Mouse (Mus musculus) MEL (cell line): ENCODE measurements around the gene Arid4b. TPM values are rescaled to one million over a fixed set of nuclear protein-coding genes. Genes with fewer than 3 reads are reported as not detected.
A peak's percentile ranks its signal among the peaks of the same experiment; 100 is the strongest.

Experiments used
- DNase-seq: peaks from one replicate; pipeline ENCODE4 v3.0.0; 2011; ENCODE audit warnings: low read depth, low spot score
- H3K27ac ChIP-seq: 2 replicates; pipeline ENCODE4 v1.5.1; 2012; ENCODE audit warnings: low read depth, mild to moderate bottlenecking, control low read depth, low read length, moderate library complexity; ENCODE audit not compliant: control insufficient read depth
- H3K27me3 ChIP-seq, 2 experiments: fragments of 150-350 bp in 1 of 2; sonication (generic) in 1 of 2; 2 replicates each; pipeline ENCODE4 v1.6.1; 2012; ENCODE audit warnings: low read length in 2 of 2, mild to moderate bottlenecking in 2 of 2, improper control_type of control experiment in 1 of 2, moderate library complexity in 1 of 2; ENCODE audit not compliant: insufficient read depth in 2 of 2, control insufficient read depth in 1 of 2
- H3K36me3 ChIP-seq, 2 experiments: 2 replicates each; pipeline ENCODE4 v1.6.1; 2012 to 2014; ENCODE audit warnings: low read length in 2 of 2, improper control_type of control experiment in 1 of 2, inconsistent platforms in 1 of 2, mild to moderate bottlenecking in 1 of 2; ENCODE audit not compliant: insufficient read depth in 2 of 2, control insufficient read depth in 1 of 2
- H3K4me1 ChIP-seq, 2 experiments: fragments of 150-350 bp in 1 of 2; sonication (generic) in 1 of 2; 2 replicates each; pipeline ENCODE4 v1.6.1; 2012; ENCODE audit warnings: low read length in 2 of 2, improper control_type of control experiment in 1 of 2, mild to moderate bottlenecking in 1 of 2; ENCODE audit not compliant: insufficient read depth in 2 of 2, control insufficient read depth in 1 of 2
- H3K4me3 ChIP-seq, 2 experiments: fragments of 150-350 bp in 1 of 2; sonication (generic) in 1 of 2; 2 replicates each; pipeline ENCODE4 v1.5.1; 2012; ENCODE audit warnings: low read depth in 2 of 2, low read length in 2 of 2, mild to moderate bottlenecking in 2 of 2, moderate library complexity in 2 of 2, control low read depth in 1 of 2, improper control_type of control experiment in 1 of 2; ENCODE audit not compliant: control insufficient read depth in 1 of 2, insufficient read depth in 1 of 2
- H3K79me2 ChIP-seq: 2 replicates; pipeline ENCODE4 v1.6.1; 2012; ENCODE audit warnings: mild to moderate bottlenecking, low read length, moderate library complexity; ENCODE audit not compliant: control insufficient read depth, poor library complexity, insufficient read depth
- H3K9ac ChIP-seq: 2 replicates; pipeline ENCODE4 v1.6.1; 2012; ENCODE audit warnings: low read depth, mild to moderate bottlenecking, control low read depth, low read length, moderate library complexity; ENCODE audit not compliant: control insufficient read depth, poor library complexity, severe bottlenecking
- H3K9me3 ChIP-seq: fragments of 150-350 bp; sonication (generic); replicated peaks from 2 replicates; pipeline ENCODE4 v1.6.1; 2012; ENCODE audit warnings: mild to moderate bottlenecking, low read length, improper control_type of control experiment, moderate library complexity; ENCODE audit not compliant: insufficient read depth
- BHLHE40 ChIP-seq: IDR thresholded peaks from 2 replicates; pipeline ENCODE4 v1.6.1; 2012; ENCODE audit warnings: low read depth, mild to moderate bottlenecking, inconsistent platforms, low read length, improper control_type of control experiment, borderline replicate concordance
- CHD1 ChIP-seq: IDR thresholded peaks from 2 replicates; pipeline ENCODE4 v1.6.1; 2012; ENCODE audit warnings: low read depth, mild to moderate bottlenecking, inconsistent platforms, low read length, improper control_type of control experiment
- CHD2 ChIP-seq: IDR thresholded peaks from 2 replicates; pipeline ENCODE4 v1.6.1; 2011; ENCODE audit warnings: low read length, improper control_type of control experiment
- CTCF ChIP-seq, 3 experiments: IDR thresholded peaks in 2 of 3; conservative IDR thresholded peaks in 1 of 3; 2 replicates each; pipeline ENCODE4 v1.5.1; 2011 to 2012; ENCODE audit warnings: low read length in 3 of 3, low read depth in 2 of 3, mild to moderate bottlenecking in 2 of 3, improper control_type of control experiment in 1 of 3, inconsistent platforms in 1 of 3, mixed read lengths in 1 of 3, moderate library complexity in 1 of 3; ENCODE audit not compliant: control insufficient read depth in 1 of 3, insufficient read depth in 1 of 3, poor library complexity in 1 of 3, severe bottlenecking in 1 of 3
- E2F4 ChIP-seq: IDR thresholded peaks from 2 replicates; pipeline ENCODE4 v1.6.1; 2011; ENCODE audit warnings: low read depth, low read length, improper control_type of control experiment, borderline replicate concordance
- ELF1 ChIP-seq: IDR thresholded peaks from 2 replicates; pipeline ENCODE4 v1.6.1; 2014; ENCODE audit warnings: low read depth, mild to moderate bottlenecking, inconsistent platforms, low read length, improper control_type of control experiment, moderate library complexity
- EP300 ChIP-seq, 2 experiments: IDR thresholded peaks; 2 replicates each; pipeline ENCODE4 v1.6.1; 2011; ENCODE audit warnings: improper control_type of control experiment in 2 of 2, low read length in 2 of 2, low read depth in 1 of 2, mild to moderate bottlenecking in 1 of 2
- GABPA ChIP-seq: IDR thresholded peaks from 2 replicates; pipeline ENCODE4 v1.6.1; 2012; ENCODE audit warnings: low read depth, mild to moderate bottlenecking, inconsistent platforms, low read length, improper control_type of control experiment, moderate library complexity
- GATA1 ChIP-seq: IDR thresholded peaks from 2 replicates; pipeline ENCODE4 v1.6.1; 2011; ENCODE audit warnings: low read depth, low read length, improper control_type of control experiment
- HCFC1 ChIP-seq: IDR thresholded peaks from 2 replicates; pipeline ENCODE4 v1.6.1; 2012; ENCODE audit warnings: low read depth, mild to moderate bottlenecking, inconsistent platforms, low read length, improper control_type of control experiment, moderate library complexity
- JUND ChIP-seq: IDR thresholded peaks from 2 replicates; pipeline ENCODE4 v1.6.1; 2011; ENCODE audit warnings: low read depth, mild to moderate bottlenecking, improper control_type of control experiment, low read length
- KAT2A ChIP-seq: conservative IDR thresholded peaks from 2 replicates; pipeline ENCODE4 v1.6.1; 2012; ENCODE audit warnings: low read depth, low read length, improper control_type of control experiment, inconsistent platforms
- MAFK ChIP-seq: IDR thresholded peaks from 2 replicates; pipeline ENCODE4 v1.6.1; 2011; ENCODE audit warnings: low read depth, mild to moderate bottlenecking, low read length, improper control_type of control experiment, borderline replicate concordance
- MAX ChIP-seq: IDR thresholded peaks from 2 replicates; pipeline ENCODE4 v1.6.1; 2011; ENCODE audit warnings: low read length, improper control_type of control experiment
- MAZ ChIP-seq: IDR thresholded peaks from 2 replicates; pipeline ENCODE4 v1.6.1; 2012; ENCODE audit warnings: low read depth, mild to moderate bottlenecking, inconsistent platforms, low read length, improper control_type of control experiment
- MEF2A ChIP-seq: IDR thresholded peaks from 2 replicates; pipeline ENCODE4 v1.6.1; 2014; ENCODE audit warnings: low read depth, mild to moderate bottlenecking, inconsistent platforms, low read length, improper control_type of control experiment; ENCODE audit not compliant: poor library complexity, insufficient replicate concordance, severe bottlenecking; ENCODE audit errors: extremely low read depth
- MYB ChIP-seq: IDR thresholded peaks from 2 replicates; pipeline ENCODE4 v1.6.1; 2011; ENCODE audit warnings: mild to moderate bottlenecking, low read depth, low read length, improper control_type of control experiment
- MYC ChIP-seq: IDR thresholded peaks from 2 replicates; pipeline ENCODE4 v1.6.1; 2011; ENCODE audit warnings: low read depth, mild to moderate bottlenecking, low read length, improper control_type of control experiment, moderate library complexity
- NELFE ChIP-seq: IDR thresholded peaks from 2 replicates; pipeline ENCODE4 v1.6.1; 2011; ENCODE audit warnings: low read depth, low read length, improper control_type of control experiment
- NRF1 ChIP-seq: IDR thresholded peaks from 2 replicates; pipeline ENCODE4 v1.6.1; 2014; ENCODE audit warnings: low read depth, mild to moderate bottlenecking, inconsistent platforms, low read length, improper control_type of control experiment, moderate library complexity; ENCODE audit not compliant: poor library complexity, insufficient read depth, severe bottlenecking
- POLR2A ChIP-seq, 2 experiments: IDR thresholded peaks; 2 replicates each; pipeline ENCODE4 v1.6.1; 2011 to 2012; ENCODE audit warnings: low read length in 2 of 2, mild to moderate bottlenecking in 2 of 2, control low read depth in 1 of 2, improper control_type of control experiment in 1 of 2, low read depth in 1 of 2, moderate library complexity in 1 of 2; ENCODE audit not compliant: control insufficient read depth in 1 of 2, insufficient read depth in 1 of 2, poor library complexity in 1 of 2
- POLR2AphosphoS2 ChIP-seq: IDR thresholded peaks from 2 replicates; pipeline ENCODE4 v1.6.1; 2011; ENCODE audit warnings: low read length, improper control_type of control experiment
- RAD21 ChIP-seq: IDR thresholded peaks from 2 replicates; pipeline ENCODE4 v1.6.1; 2011; ENCODE audit warnings: mild to moderate bottlenecking, low read depth, low read length, improper control_type of control experiment
- RCOR1 ChIP-seq: IDR thresholded peaks from 2 replicates; pipeline ENCODE4 v1.6.1; 2012; ENCODE audit warnings: low read depth, mild to moderate bottlenecking, inconsistent platforms, low read length, improper control_type of control experiment
- SIN3A ChIP-seq: IDR thresholded peaks from 2 replicates; pipeline ENCODE4 v1.6.1; 2012; ENCODE audit warnings: low read length, improper control_type of control experiment, inconsistent platforms
- TAL1 ChIP-seq: IDR thresholded peaks from 2 replicates; pipeline ENCODE4 v1.6.1; 2012; ENCODE audit warnings: mild to moderate bottlenecking, inconsistent platforms, low read length, moderate library complexity, mixed read lengths
- TBP ChIP-seq: IDR thresholded peaks from 2 replicates; pipeline ENCODE4 v1.8.0; 2011; ENCODE audit warnings: low read depth, low read length, improper control_type of control experiment
- TCF12 ChIP-seq: IDR thresholded peaks from 2 replicates; pipeline ENCODE4 v1.6.1; 2014; ENCODE audit warnings: low read depth, mild to moderate bottlenecking, inconsistent platforms, low read length, improper control_type of control experiment, moderate library complexity
- UBTF ChIP-seq: IDR thresholded peaks from 2 replicates; pipeline ENCODE4 v1.6.1; 2012; ENCODE audit warnings: low read depth, mild to moderate bottlenecking, inconsistent platforms, low read length, improper control_type of control experiment, moderate library complexity, borderline replicate concordance; ENCODE audit not compliant: insufficient read depth
- USF1 ChIP-seq: IDR thresholded peaks from 2 replicates; pipeline ENCODE4 v1.6.1; 2014; ENCODE audit warnings: low read depth, mild to moderate bottlenecking, inconsistent platforms, low read length, improper control_type of control experiment, moderate library complexity
- USF2 ChIP-seq, 2 experiments: IDR thresholded peaks; 2 replicates each; pipeline ENCODE4 v1.6.1; 2011 to 2012; ENCODE audit warnings: improper control_type of control experiment in 2 of 2, low read length in 2 of 2, borderline replicate concordance in 1 of 2, inconsistent platforms in 1 of 2, low read depth in 1 of 2, mild to moderate bottlenecking in 1 of 2; ENCODE audit not compliant: insufficient read depth in 1 of 2
- ZC3H11A ChIP-seq: IDR thresholded peaks from 2 replicates; pipeline ENCODE4 v1.6.1; 2012; ENCODE audit warnings: low read depth, mild to moderate bottlenecking, inconsistent platforms, low read length, improper control_type of control experiment
- ZKSCAN1 ChIP-seq: IDR thresholded peaks from 2 replicates; pipeline ENCODE4 v1.6.1; 2012; ENCODE audit warnings: low read depth, mild to moderate bottlenecking, inconsistent platforms, low read length, improper control_type of control experiment, moderate library complexity
- ZNF384 ChIP-seq: IDR thresholded peaks from 2 replicates; pipeline ENCODE4 v1.6.1; 2012; ENCODE audit warnings: low read depth, mild to moderate bottlenecking, inconsistent platforms, low read length, improper control_type of control experiment
- polyA plus RNA-seq, 2 experiments: library from polyadenylated mRNA; stranded (reverse) in 1 of 2; unstranded in 1 of 2; fragments of >175 nt in 1 of 2; fragments of >200 nt in 1 of 2; gene quantifications; 2 replicates each; pipeline versions ENCODE4 v1.2.1 to v1.2.4; 2012; ENCODE audit warnings: low replicate concordance in 2 of 2, low read depth in 1 of 2; ENCODE audit not compliant: insufficient read length in 2 of 2, insufficient read depth in 1 of 2, missing spikeins in 1 of 2
- total RNA-seq: library from RNA; depleted of rRNA; stranded (reverse); fragments of 300-350 nt; gene quantifications from 2 replicates; pipeline ENCODE4 v1.2.3, GENCODE M21; 2012; rRNA removed

Arid4b gene
- total RNA-seq (8.0 and 8.5 TPM in 2 replicates), polyA plus RNA-seq (10 to 100 TPM; 13.0 to 24.8 TPM)

GRCm38 (mm10) chr13:14063013-14063941 lies at the start of gene Arid4b, which contains the start of gene Ggps1:
Gene Arid4b, plus strand, starts transcription at chr13:14063232.
Gene Ggps1, minus strand, starts transcription at chr13:14063488.
- H3K9me3 ChIP-seq: no peaks in the 10 kb centered on the region
- H3K4me1 ChIP-seq: peaks cover 7 to 13% of the 10 kb centered on the region in 2 experiments
- peak within 1 kb of the TSS; percentile 80 for H3K27ac ChIP-seq
- H3K4me3 ChIP-seq: peak within 1 kb of the TSS; percentile 92
- H3K36me3 ChIP-seq: peaks cover 0 to 24% of the 10 kb centered on the region in 2 experiments
- H3K27me3 ChIP-seq: no peaks in the 10 kb centered on the region
- H3K79me2 ChIP-seq: peaks cover 44% of the 10 kb centered on the region
- DNase-seq: peak; percentile 98
- H3K9ac ChIP-seq: peak within 1 kb of the TSS; percentile 98
- TF ChIP-seq RCOR1: 0 out of 2 replicates have a peak, but pooled peaks have one; percentile 15
- no peak for TF ChIP-seq MAFK
- peak; percentile 59; the same call in 1 of the 2 replicates for TF ChIP-seq MYC
- TF ChIP-seq BHLHE40: no peak
- TF ChIP-seq CHD1: no peak
- peak; percentile 94 for TF ChIP-seq KAT2A
- peak; percentile 71; the same call in 1 of the 2 replicates for TF ChIP-seq POLR2AphosphoS2
- no peak for TF ChIP-seq ZKSCAN1
- 0 out of 2 replicates have a peak, but pooled peaks have one; percentile 44 for TF ChIP-seq UBTF
- TF ChIP-seq SIN3A: peak; percentile 91
- no peak; the same call in 1 of the 2 replicates for TF ChIP-seq GABPA
- TF ChIP-seq MEF2A: no peak
- TF ChIP-seq MAZ: peak; percentile 81; the same call in 1 of the 2 replicates
- peak; percentile 97 for TF ChIP-seq HCFC1
- TF ChIP-seq GATA1: no peak
- TF ChIP-seq MYB: no peak
- TF ChIP-seq POLR2A (IDR thresholded peaks at IDR 0.05; ENCODE audit: control insufficient read depth in 1 of 2, insufficient read depth in 1 of 2, low read depth in 1 of 2, low read length in 2 of 2, poor library complexity in 1 of 2): peak; percentile 64 to 85; a peak in 3 of 4 replicates
- no peak for TF ChIP-seq RAD21
- TF ChIP-seq USF1: no peak; the same call in 1 of the 2 replicates
- no peak for TF ChIP-seq JUND
- 0 out of 2 replicates have a peak, but pooled peaks have one; percentile 16 for TF ChIP-seq MAX
- no peak for TF ChIP-seq USF2 (IDR thresholded peaks at IDR 0.05; ENCODE audit: borderline replicate concordance in 1 of 2, insufficient read depth in 1 of 2, low read depth in 1 of 2, low read length in 2 of 2)
- peak; percentile 66 for TF ChIP-seq ELF1
- TF ChIP-seq TBP: peak; percentile 55; the same call in 1 of the 2 replicates
- peak; percentile 60 for TF ChIP-seq NELFE
- no peak for TF ChIP-seq EP300 (IDR thresholded peaks at IDR 0.05; ENCODE audit: low read depth in 1 of 2, low read length in 2 of 2)
- TF ChIP-seq NRF1: peak; percentile 82
- no peak for TF ChIP-seq CTCF (IDR thresholded peaks at IDR 0.05 in 2 of 3, conservative IDR thresholded peaks at IDR 0.05 in 1 of 3; ENCODE audit: control insufficient read depth in 1 of 3, insufficient read depth in 1 of 3, low read depth in 2 of 3, low read length in 3 of 3, poor library complexity in 1 of 3, severe bottlenecking in 1 of 3)
- TF ChIP-seq ZC3H11A: no peak
- no peak for TF ChIP-seq TAL1
- peak; percentile 47 for TF ChIP-seq CHD2
- TF ChIP-seq TCF12: peak; percentile 47
- TF ChIP-seq ZNF384: no peak
- no peak for TF ChIP-seq E2F4
